Mouse (Mus musculus) bone marrow macrophage, adult 2 months (primary cell): ENCODE results near the gene Gan.

ENCODE experiments used
- CTCF ChIP-seq: IDR thresholded peaks from 2 replicates; pipeline ENCODE4 v1.5.1; 2012; ENCODE audit warnings: low read depth, mild to moderate bottlenecking, low read length, moderate library complexity
- POLR2A ChIP-seq: IDR thresholded peaks from 2 replicates; pipeline ENCODE4 v1.6.1; 2012; ENCODE audit warnings: mild to moderate bottlenecking, low read depth, low read length, borderline replicate concordance

- TF ChIP-seq POLR2A, result no peak
- no peak for TF ChIP-seq CTCF
Observed at GRCm38 (mm10) chr8:117259431-117260001, 101.6 kb downstream of the Gan start.
